Mouse (Mus musculus) small intestine, adult 2 months (tissue): ENCODE measurements around the gene Gja5. TPM values are rescaled to one million over a fixed set of nuclear protein-coding genes. Genes with fewer than 3 reads are reported as not detected.
"Not testable (repeated sequence)": the region's sequence is repeated elsewhere in the genome, so short reads cannot be mapped to it uniquely, and the experiment has no call there.

ENCODE experiments used
- H3K27ac ChIP-seq: fragments of 200-500 bp; 2 replicates; pipeline ENCODE4 v1.5.1; 2012; ENCODE audit warnings: low read depth, low read length, control low read depth, inconsistent platforms; ENCODE audit not compliant: insufficient read depth
- H3K27me3 ChIP-seq: fragments of 200-500 bp; 2 replicates; pipeline ENCODE4 v1.6.1; 2012; ENCODE audit warnings: mild to moderate bottlenecking, moderate library complexity, low read length, inconsistent platforms; ENCODE audit not compliant: control insufficient read depth, insufficient read depth
- H3K36me3 ChIP-seq: fragments of 200-500 bp; 2 replicates; pipeline ENCODE4 v1.6.1; 2012; ENCODE audit warnings: mild to moderate bottlenecking, low read length, control low read depth, inconsistent platforms; ENCODE audit not compliant: control insufficient read depth, insufficient read depth
- H3K4me1 ChIP-seq: fragments of 200-500 bp; 2 replicates; pipeline ENCODE4 v1.6.1; 2012; ENCODE audit warnings: low read length, inconsistent platforms, mixed read lengths; ENCODE audit not compliant: control insufficient read depth, insufficient read depth, insufficient read length
- H3K4me3 ChIP-seq: fragments of 200-500 bp; 2 replicates; pipeline ENCODE4 v1.5.1; 2012; ENCODE audit warnings: low read depth, mild to moderate bottlenecking, control low read depth, inconsistent platforms, low read length, moderate library complexity
- CTCF ChIP-seq: fragments of 200-500 bp; IDR thresholded peaks from 2 replicates; pipeline ENCODE4 v1.5.1; 2012; ENCODE audit warnings: low read depth, mild to moderate bottlenecking, control low read depth, inconsistent platforms, low read length, moderate library complexity, mixed read lengths; ENCODE audit not compliant: insufficient replicate concordance, insufficient read length; ENCODE audit errors: extremely low read depth
- POLR2A ChIP-seq: fragments of 200-500 bp; IDR thresholded peaks from 2 replicates; pipeline ENCODE4 v1.6.1; 2012; ENCODE audit warnings: low read depth, mild to moderate bottlenecking, control low read depth, inconsistent platforms, low read length, moderate library complexity
- WGBS: fragments of 180-500 bp; shearing (Covaris S2); methylation state at CpG from one replicate; pipeline ENCODE4 v1.1.7; 2018; 5-methylcytosine and 5-hydroxymethylcytosine counted together
- polyA plus RNA-seq: library from polyadenylated mRNA; depleted of rRNA; stranded (reverse); fragments of >200 nt; gene quantifications from 2 replicates; pipeline ENCODE4 v1.2.3, GENCODE M21; 2012

Gene Gja5
- polyA plus RNA-seq, 1 experiment = 0.62 TPM

DNA sequence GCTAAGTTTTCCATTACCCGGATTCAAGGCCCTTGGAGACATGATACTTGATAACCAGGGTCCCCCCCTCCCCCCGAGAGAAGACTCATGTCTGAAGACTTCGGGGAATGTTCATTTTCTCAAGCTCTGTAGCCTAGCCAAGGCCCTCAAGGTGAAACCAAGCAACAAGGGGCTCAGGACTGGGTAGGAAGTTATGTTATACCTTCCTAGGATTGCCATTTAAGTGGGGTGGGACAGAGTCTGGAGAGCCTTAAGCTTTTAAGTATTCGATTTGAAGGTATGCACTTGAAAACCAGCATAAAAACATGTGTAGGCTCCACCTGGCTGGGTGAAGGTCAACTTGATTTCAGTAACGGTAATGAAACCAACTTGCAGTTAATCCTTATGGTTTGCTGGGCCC is 154.2 kb downstream of the Gja5 start:
- no peaks in the 10 kb centered on the region for H3K36me3 ChIP-seq
- WGBS = 82% methylated on average over 5 of the region's 5 CpGs
- H3K27me3 ChIP-seq = no peaks in the 10 kb centered on the region
- no peak overlapping the region for H3K27ac ChIP-seq
- TF ChIP-seq POLR2A (no peak), CTCF (no peak)
- H3K4me1 ChIP-seq = no peaks in the 10 kb centered on the region
- H3K4me3 ChIP-seq = no peak overlapping the region

DNA sequence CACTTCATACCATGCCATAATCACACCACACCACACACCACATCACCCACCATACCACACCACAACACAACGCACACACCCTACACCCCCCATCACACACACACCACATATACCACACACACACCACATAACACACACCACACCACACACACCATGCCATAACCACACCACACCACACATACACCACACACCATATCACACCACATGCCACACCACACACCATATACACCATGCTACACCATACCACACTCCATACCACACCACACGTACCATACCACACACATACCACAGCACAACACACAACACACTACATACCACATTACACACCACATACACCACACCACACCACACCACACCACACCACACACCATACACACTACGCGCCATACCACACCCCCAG is 155.6 kb downstream of the Gja5 start:
- Histone ChIP-seq H3K4me1 (no peaks in the 10 kb centered on the region), H3K27me3 (no peaks in the 10 kb centered on the region), H3K36me3 (no peaks in the 10 kb centered on the region), H3K4me3 (no peak overlapping the region), H3K27ac (no peak overlapping the region)
- WGBS = 94% methylated on average over 4 of the region's 4 CpGs
- no peak for TF ChIP-seq CTCF
- no peak for TF ChIP-seq POLR2A

DNA sequence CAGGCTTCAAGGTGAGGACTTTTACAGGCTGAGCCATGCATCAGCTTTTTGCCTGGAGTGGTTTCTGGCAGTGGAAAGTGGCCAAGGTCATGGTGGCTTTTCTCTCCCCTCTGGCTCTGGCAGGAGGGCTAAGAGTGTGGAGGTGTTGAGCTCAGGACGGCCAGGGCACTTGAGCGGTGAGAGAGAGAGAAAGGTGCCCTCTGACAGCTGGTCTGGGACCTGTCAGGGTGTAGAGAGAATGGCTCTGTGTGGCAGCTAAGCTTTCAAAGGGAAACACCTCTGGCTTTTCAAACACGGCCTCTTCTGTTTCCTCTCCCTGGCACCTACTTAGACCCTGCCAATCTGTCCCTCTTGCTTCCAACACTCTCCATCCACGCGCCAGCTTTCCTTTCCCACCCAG is 158.3 kb downstream of the Gja5 start:
- Histone ChIP-seq H3K27ac (no peak overlapping the region), H3K36me3 (no peaks in the 10 kb centered on the region), H3K27me3 (no peaks in the 10 kb centered on the region), H3K4me1 (no peaks in the 10 kb centered on the region), H3K4me3 (no peak overlapping the region)
- TF ChIP-seq POLR2A = no peak
- no peak for TF ChIP-seq CTCF
- 54% methylated on average over 5 of the region's 5 CpGs for WGBS

DNA sequence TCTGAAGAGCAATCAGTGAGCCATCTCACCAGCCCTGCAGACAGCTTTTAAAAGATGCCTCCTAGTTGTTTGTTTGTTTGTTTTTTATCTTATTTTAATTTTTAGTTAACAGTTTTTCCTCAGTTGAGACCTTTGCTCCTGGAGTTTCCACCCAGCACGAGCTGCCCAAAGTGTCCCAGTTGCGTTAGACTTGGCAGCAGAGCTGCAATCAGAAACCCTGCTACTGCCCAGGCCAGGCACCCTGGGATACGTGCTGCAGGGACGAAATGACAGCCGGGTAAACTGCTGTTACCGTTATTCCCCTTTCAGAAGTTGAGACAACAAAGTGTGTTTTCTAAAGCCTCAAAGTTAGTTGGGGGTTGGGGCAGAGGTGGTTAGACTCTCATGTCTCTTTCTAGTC is 159.6 kb downstream of the Gja5 start:
- no peak for TF ChIP-seq POLR2A
- no peak for TF ChIP-seq CTCF
- H3K4me3 ChIP-seq = no peak overlapping the region
- WGBS = 39% methylated on average over 6 of the region's 6 CpGs

DNA sequence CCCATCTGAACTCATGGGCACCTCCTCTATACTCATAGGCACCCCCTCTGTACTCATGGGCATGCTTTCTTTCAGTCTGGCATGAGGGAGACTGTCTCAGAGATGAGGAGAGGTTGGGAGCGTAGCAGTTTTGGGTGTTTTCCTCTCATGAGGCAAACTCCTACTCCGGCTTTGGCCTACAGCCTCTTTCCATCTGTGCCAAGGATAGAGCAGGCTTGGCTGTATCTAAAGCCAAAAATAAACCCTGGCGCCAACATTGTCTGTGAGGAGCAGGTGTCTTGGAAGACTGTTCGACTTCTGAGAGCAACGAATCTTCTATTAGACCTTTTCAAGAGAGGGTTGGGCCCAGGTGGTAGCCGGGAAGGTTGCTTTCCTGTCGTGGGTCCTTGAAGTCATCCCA is 165.1 kb downstream of the Gja5 start:
- WGBS = 84% methylated on average over 7 of the region's 7 CpGs
- not testable (repeated sequence) for H3K4me1 ChIP-seq, H3K27me3 ChIP-seq, H3K4me3 ChIP-seq, H3K27ac ChIP-seq, H3K36me3 ChIP-seq

More for the DNA sequence above, 159.6 kb downstream of the Gja5 start:
- Histone ChIP-seq H3K4me1 (no peaks in the 10 kb centered on the region), H3K27me3 (no peaks in the 10 kb centered on the region), H3K36me3 (no peaks in the 10 kb centered on the region), H3K27ac (no peak overlapping the region)

DNA sequence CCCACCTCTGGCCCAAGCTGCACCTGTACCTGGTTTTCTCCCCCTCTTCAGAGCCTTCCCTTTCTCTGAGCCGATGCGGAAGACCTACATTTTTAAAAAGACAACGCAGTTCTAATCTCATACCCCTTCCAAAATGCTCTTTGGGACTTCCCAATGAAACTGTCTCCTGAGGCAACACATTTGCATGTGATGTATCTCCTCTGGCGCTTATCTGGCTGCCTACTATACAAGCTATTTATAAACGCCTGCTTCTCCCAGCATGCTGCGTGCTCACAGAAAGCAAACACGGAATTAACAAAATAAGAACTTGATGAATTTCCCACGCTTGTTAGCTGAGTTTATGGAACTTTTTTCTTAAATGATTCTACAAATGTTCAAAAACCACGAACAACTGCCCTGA is 167.4 kb downstream of the Gja5 start:
- not testable (repeated sequence) for H3K4me3 ChIP-seq, H3K27me3 ChIP-seq, H3K27ac ChIP-seq, H3K36me3 ChIP-seq, H3K4me1 ChIP-seq
- WGBS = 64% methylated on average over 9 of the region's 9 CpGs

DNA sequence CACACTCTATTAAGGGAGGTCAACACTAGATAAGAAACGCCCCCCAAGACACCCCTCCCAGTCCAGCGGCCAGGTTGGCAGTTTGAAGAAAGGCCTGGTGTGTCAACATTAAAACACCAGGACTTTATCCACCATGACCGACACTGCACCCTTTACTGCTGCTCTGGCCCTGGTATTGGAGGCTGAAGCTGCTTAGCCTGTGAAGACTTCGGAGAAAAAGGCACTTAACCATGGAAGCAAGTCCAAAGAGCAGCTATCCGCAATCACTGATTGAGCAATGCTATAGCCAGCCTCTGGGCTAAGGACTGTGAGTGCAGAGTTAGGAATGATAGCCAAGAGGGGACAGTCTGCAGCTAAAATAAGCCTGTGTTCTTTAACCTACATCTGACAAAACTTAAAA is 167.9 kb downstream of the Gja5 start:
- H3K27me3 ChIP-seq, H3K4me1 ChIP-seq, H3K4me3 ChIP-seq, H3K36me3 ChIP-seq, H3K27ac ChIP-seq: not testable (repeated sequence)
- WGBS = 22% methylated on average over 5 of the region's 5 CpGs

DNA sequence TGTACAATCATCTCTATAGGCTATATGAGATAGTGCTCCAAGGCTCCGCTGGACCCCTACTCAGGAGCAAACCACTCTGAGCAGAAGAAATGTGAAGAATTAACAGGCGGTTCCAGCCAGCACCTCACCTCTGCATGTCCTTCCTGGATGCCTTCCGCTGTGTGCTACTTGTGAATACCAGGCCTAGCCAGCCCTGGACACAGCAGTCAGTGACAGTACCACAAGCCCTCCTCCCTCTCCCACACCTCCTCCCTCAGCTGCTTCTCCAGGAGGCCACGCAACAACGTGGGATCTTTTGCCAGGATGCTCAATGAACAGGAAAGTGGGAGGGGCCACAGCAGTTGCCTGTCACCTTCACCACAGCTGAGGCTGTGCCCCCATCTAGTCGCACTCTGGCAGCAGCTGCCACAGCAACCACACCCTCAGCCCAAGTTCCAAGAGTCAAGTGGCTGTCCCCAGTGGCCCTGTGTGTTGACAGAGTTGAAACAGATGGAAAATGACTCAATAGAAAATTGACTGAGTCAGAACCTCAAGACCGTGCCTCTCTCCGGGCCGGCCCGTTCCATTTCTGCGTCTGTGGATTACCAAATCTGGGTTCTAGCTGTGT is 171.4 kb downstream of the Gja5 start:
- peak overlapping the region; percentile 82; the same call in 1 of the 2 replicates for H3K27ac ChIP-seq
- WGBS = 6% methylated on average over 2 of the region's 11 CpGs
- not testable (repeated sequence) for H3K4me3 ChIP-seq, H3K27me3 ChIP-seq, H3K4me1 ChIP-seq, H3K36me3 ChIP-seq
